Mouse (Mus musculus): Measurements from ENCODE around the gene Tmem246.
A peak's percentile ranks its signal among the peaks of the same experiment; 100 is the strongest.

The Tmem246 gene

DNA sequence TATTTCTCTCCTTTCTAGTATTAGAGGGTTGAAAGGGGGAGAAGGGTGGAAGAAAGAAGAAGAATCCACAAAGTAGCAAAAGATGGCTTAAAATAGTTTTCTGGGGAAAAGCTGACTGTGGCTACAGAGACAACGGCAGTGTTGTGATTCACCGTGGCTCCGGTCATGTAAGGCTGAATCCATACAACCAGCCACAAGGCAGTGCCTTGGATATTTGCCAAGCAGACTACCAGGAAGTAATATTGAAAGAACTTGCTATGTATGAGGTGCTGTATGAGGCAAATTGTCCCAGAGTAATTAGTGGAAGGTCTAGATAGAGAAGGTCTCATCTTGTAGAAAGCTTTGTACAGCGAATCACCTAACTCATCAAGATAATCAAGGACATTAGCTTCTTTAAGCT, 25.5 kb downstream of the Tmem246 start:
- no peak for DNase-seq

DNA sequence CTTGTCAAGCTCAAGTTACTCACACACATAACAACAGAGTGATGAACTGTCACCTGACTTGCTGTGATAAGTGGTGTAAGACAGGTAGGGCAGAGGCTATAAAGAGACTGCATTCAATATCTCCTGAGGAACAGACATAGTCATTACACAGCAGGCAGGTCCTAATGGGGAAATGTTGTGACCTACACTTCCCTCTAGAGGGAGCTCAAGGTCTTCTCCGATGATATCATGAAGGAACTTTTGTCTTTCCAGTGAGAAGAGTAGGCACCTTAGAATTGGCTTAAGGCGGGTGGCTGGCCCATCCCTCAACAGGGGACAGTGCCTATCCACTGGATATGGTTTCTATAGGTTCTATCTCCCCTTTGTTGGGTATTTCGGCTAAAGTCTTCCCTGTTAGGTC, 30.1 kb downstream of the Tmem246 start:
- peak; percentile 41 to 63 for DNase-seq

DNA sequence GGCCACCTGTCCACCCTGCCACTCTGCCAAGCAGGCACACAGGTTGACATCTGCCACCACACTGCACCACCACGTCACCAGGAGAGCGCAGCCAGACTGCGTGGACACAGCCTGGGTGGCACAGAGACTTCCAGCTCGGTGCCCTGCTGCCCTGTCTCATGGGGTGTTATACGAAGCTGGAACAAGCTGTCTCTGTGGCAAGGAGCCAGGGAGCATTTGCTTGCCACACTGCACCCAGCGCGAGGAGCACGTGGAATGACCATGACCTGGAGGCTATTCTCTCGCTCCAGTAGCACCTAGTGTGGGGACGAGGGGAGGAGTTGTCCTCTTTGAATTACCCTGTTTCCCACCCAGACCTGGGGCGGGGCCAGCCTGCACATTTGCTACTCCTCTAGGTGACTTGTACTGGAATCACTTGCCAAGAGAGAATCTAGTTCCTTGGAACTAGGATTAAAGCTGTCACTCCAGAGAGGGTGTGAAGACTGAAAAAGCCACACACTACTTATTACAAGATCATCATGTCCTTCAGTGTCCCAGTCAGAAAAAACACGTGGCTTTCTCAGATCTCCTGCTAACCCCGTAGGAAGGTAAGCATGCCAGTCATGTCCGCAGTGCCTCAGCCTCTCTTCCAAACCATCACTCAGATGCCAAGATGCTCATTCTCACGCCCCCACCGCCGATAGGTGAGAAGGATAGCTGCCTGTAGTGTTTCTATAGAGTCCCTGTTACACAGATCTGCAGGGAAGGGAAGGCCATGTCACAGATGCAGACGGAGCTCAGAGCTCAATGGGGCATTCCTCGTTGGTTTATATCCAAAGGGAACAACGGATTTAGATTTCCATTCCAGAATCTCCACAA, 37.5 kb downstream of the Tmem246 start:
- DNase-seq, result peak; percentile 67 to 83

DNA sequence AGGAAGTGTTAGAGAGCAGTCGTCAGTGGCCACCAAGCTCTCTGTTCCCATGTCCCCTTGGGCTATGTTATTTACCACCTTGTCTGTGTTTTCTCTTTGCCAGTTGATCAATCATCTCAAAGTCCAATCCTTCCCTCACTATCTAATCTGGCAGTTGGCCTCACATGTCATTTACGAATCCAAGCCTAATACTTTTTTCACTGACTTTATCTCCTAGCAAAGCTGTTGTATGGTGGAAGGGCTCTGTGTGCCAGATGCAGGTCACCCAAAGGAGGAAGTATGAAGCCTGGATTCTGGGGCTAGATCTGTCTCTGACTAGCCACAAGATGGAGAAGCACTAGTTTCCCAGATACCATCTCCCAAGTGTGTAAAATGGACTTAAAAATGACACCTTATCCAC, 39.5 kb downstream of the Tmem246 start:
- no peak for DNase-seq

DNA sequence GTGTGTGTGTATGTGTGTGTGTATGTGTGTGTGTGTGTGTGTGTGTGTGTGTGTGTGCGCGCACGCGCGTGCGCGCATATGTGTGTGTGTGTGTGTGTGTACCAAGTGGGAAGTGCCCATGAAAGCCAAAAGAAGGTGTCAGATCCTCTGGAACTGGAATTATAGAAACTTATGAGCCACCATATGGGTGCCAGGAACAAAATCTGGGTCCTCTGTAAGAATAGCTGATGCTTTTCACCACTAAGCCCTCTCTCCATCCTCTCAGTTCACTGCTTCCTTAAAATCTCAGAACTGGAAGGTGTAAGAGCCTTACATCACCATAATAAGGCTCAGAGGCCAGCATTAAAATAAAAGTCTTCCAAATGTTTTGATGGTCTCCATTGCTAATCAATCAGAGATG, 40.3 kb downstream of the Tmem246 start:
- DNase-seq, result no peak

DNA sequence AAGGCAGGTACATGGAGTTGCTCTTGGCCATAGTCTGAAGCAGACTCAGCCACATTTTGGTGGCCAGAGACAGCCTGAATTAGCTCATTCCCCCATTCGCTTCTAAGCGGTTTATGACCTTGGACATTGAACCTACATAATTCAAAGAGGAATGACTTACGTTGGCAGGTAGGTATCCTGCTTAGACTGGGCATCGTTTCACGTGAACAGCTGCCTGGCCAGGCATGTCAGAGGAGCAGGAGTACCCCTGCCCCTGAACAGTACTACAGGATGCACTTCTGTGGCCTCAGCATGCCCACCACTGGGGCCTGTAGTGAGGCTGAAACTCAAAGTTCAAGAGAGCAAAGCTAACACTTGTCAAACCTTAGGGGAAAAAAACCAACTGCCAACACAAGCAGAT, 44.3 kb downstream of the Tmem246 start:
- DNase-seq, result peak; percentile 22 to 64

DNA sequence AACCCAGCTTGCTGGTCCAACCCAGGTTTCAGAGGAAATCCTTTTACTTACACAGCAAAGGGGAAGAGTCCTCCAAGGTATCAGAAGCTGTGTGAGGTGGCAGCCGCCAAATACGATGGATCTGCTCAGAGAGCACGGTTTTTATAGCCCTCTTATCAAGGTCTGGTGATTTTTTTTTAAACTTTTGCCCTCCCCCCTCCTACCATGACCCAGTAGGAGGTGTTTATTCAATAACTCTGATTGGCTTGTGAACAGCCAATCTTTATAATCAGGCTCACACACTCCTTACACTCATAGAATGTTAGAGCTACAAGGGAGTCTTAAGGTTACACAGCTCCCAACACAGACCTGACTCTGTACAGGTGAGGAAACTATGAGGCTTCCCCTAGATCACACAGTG, 48.3 kb downstream of the Tmem246 start, which contains the start of gene Aldob:
TSS of gene Aldob (minus strand) at position 164 of the 400 bp plus-strand sequence.
- peak; percentile 37 to 59 for DNase-seq

DNA sequence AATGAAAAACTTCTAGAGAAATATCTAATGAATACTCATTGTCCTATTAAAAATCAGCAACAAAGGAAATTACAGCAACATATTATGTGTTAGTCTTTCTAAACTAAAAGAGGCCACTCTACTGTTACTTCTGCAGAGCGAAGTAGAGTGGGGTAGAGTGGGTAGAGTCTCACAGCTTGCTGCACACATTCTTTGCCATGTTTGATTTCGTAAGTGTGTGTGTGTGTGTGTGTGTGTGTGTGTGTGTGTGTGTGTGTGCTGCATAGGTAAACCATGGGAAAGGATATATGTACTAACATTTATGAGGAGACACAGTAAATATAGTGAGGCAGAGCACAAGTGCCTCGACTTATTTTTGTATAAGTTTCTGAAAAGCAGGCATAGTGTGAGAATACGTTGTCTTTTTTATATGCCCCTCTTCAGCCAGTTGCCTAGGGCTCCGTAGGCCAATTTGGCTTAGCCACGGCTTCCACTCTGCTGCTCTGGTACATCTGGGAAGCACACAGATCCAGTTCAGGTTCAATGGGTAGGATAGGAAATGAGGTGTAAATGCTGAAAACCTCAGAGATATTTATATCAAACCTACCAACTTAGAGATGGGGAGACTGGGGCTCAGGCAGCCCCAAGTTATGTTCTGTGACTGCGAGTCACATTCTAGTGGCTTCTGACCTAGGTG, 50.0 kb downstream of the Tmem246 start:
- DNase-seq, result no peak

DNA sequence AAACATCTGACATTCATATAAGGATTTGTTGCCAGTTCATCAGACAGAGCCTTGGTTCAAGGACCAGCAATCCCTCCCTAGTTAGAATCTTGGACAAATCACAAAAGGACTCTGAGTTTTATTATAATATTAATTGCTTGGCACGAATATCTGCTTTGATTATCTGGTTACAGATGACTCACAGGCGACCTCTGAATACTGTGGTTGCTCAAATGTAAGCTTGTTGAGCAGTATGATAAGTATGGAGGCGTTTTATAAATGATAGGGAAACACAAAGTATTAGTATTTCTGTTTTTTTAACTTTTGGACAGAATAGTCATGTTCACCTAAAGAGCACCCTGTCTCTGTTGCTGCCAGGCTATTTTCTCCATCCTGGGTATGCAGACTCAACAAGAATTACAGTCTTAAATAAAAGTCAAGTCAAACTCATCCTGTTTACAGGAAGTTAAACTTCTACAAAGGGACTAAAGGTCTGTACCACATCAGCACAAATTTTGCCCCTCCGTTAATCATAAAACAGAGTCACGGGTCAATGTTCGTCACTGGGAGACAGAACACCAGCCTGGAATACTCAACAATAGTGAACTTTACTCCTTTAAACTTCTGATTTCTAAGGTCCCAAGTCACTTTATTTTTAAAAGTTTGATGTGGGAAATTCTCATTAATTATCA, 50.7 kb downstream of the Tmem246 start:
- no peak for DNase-seq

DNA sequence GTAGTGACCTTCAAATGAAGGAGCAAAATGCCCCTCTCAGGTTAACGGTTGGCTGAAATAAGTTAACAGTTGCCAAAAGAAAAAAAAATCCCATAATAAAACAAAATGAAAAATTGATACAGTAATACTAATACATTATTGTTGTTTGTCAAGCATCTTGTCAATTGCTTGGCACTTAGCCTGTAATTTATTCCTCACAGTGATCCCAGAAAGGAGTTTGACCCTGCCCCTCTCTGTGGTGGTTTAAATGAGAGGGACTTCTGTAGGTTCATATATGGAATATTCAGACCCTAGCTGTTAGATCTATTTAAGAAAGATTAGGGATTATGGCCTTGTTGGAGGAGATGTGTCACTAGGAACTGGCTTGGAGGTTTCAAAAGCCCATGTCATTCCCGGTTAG, 51.6 kb downstream of the Tmem246 start:
- DNase-seq, result no peak

DNA sequence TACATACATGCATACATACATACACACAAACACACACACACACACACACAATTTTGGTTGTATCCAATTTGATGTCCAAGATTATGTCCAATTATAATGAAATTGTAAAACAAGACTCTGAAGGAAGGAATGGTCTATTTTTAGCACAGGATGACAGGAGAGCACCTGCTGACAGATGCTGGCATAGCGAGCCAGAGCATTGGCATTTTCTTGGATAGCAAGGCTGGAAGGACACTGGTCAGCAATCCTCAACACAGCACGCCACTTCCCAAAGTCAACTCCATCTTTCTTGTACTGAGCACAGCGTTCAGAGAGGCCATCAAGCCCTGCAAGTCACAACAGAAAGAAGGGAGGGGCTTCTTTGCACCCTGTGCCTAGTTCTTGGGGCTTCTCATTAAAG, 56.7 kb downstream of the Tmem246 start:
- no peak for DNase-seq

DNA sequence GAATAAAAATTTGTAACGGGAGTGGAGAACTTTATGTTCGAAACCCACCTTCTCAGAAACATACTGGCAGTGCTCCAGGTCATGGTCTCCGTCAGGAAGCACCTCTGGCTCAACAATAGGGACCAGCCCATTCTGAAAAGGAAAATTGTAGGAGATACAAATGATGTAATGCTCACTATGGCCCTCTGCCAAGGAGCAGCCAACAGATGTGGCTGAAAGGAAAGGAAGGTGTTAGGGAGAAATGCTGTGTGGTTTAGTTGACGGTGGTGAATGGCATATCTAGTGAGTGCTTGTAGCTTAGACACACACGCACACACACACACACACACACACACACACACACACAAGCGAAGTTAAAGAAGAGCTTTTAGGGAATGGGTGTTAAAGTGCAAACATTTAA, 58.0 kb downstream of the Tmem246 start:
- no peak for DNase-seq

DNA sequence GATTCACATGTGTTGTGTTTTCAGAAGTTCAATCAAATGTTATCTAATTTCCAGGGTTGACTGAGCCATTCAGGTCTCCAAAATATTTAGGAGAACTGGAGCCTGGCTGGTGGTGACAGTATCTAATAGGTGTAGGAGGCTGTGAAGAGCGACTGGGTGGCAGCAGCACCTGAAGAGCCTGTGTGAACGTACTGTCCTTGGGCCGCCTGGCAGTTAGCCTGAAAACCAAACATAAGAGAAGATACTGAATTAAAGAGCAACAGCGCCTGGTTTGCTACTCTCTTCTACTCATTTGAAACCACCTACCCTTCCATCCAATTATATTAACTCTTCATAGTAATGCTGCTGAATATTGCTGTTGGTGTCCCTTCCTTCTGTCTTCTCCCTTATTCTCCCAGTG, 61.0 kb downstream of the Tmem246 start:
- no peak for DNase-seq

DNA sequence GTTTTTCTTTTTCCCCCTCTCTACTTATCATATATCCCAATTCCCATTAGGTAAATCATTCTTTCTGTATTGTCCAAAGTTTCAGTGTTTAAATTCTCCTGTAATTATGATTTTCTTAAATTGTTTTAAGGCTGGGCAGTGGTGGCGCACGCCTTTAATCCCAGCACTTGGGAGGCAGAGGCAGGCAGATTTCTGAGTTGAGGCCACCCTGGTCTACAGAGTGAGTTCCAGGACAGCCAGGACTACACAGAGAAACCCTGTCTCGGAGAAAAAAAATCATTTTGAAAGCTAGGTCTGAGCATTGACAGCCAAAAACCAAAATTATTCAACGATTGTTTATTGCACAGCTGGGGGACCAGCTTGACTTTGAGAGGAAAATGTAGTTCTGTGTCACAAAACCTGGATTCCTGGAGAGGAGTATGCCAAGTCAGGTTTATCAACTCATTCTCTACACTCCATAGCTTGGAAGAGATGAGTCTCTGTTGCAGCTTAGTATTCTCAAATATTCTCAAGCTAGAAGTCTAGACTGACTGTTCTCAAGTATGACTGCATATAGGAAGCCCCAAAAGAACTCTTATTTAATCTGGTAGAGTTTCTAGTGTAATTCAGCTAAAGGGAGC, 61.9 kb downstream of the Tmem246 start:
- no peak for DNase-seq

DNA sequence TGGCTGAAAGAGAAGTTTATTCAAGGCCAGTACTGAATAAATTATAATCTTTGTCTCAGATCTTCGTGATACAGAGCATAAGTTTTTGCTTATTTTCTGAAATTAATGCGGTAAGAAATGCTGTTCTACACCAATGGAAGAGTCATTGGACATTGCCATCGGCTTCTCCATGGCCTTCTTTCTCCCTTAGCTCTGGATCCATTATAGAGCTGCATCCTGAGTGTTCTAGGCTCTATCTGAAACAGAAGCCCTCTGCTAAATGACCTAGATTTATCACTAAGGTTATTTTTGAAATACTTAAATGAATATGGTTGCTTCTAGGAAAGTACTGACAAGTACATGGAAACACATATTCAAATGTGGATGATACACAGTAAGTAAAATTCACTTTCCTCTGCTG, 62.6 kb downstream of the Tmem246 start:
- DNase-seq, result no peak

All from kidney, postnatal 4 days (tissue).